Mouse (Mus musculus) erythroblast, adult 5-6 weeks (primary cell): ENCODE measurements around the gene Dpep3. TPM values are rescaled to one million over a fixed set of nuclear protein-coding genes. Genes with fewer than 3 reads are reported as not detected.
"Not testable (repeated sequence)": the region's sequence is repeated elsewhere in the genome, so short reads cannot be mapped to it uniquely, and the experiment has no call there.

Source experiments
- ATAC-seq: replicated peaks from 2 replicates; pipeline ENCODE4 v1.8.0; 2016; ENCODE audit warnings: moderate number of reproducible peaks, mild to moderate bottlenecking, moderate TSS enrichment, inconsistent platforms; ENCODE audit not compliant: poor library complexity, low FRiP score, severe bottlenecking
- total RNA-seq, 2 experiments: library from RNA; stranded (forward) in 1 of 2; stranded (reverse) in 1 of 2; fragments of 150-400 nt in 1 of 2; fragments of 200-764, 138-1000 nt in 1 of 2; gene quantifications; 2 replicates each; pipeline versions ENCODE4 v1.2.3 to v1.2.4; 2015 to 2017; ENCODE audit warnings: low replicate concordance in 2 of 2

The Dpep3 gene
- total RNA-seq, 2 experiments from 2014 or later: not detected

DNA sequence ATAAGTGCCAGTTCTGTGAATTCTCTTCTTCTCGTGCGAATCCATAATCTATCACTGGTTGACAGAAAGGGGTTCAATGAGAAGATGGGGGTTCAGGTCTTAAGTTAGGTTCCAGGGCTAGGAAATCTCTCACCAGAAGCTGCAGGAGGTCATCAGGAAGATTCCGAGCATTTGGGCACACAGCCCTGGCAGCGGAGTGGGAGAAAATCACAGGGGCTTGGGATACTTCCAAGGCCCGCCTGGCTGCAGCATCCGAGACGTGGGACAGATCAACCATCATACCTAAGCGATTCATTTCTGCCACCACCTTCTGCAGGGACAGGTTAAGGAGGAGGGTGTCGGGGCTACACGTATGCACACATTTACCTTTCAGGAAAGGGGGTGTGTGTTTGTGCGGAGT lies 9.3 kb upstream of the Dpep3 start:
- no peak for ATAC-seq

DNA sequence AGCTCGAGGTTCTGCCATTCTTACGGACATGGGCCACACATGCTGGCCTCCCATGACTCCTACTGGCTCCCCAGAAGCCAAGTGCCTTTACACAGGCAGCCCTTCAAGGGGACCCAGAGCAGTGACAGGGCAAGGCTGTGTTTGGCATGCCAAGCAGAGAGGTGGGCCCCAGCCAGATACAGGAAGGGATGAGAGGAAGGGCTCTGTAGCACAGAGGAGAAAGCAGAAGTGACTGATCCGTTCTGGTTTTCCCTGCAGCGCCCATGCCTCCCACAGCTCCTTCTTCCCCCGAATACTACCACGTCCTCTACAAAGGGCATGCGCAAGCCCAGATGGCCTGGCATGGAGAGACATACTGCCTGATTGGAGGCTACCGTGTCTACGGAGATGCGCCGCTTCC lies 4.2 kb upstream of the Dpep3 start:
- not testable (repeated sequence) for ATAC-seq

DNA sequence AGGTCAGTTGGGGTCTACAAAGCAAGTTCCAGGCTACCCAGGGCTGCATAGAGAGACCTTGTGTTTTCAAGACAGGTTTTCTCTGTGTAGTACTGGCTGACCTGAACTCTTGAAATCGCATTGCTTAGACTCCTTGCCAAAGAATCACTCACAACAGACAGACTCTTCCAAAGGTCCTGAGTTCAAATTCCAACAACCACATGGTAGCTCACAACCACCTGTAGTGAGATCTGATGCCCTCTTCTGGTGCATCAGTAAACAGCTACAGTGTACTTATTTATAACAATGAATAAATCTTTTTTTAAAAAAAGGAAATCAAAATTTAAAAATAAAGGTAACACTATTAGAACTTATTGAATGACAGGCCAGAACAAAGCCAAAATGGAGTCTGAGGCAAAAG lies 1.9 kb upstream of the Dpep3 start:
- ATAC-seq: no peak

DNA sequence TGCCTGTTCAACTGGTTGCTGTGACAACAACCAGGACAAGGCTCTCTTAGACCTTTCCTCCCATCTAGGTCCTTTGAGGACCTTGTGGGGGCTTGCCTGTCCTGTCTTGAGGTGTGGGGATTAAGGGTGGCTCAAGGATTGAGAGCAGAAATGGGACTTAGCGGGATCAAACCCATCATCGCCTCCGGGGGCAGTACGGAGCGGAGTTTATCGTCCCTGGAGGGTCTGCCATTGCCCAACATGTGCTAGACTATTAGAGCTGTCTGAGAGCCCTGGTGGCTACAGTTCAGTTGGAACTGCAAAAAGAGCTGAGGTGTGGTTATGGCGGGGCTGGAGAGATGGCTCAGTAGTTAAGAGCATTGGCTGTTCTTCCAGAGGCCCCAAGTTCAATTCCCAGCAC lies 3.9 kb downstream of the Dpep3 start:
- ATAC-seq: no peak

GRCm38 (mm10) chr8:105971019-105971720 lies 8.1 kb downstream of the Dpep3 start:
- ATAC-seq: no peak

GRCm38 (mm10) chr8:105969367-105969766 lies 9.9 kb downstream of the Dpep3 start:
- ATAC-seq: no peak

GRCm38 (mm10) chr8:105966692-105967311 lies 12.4 kb downstream of the Dpep3 start:
- ATAC-seq: peak; percentile 63

GRCm38 (mm10) chr8:105965905-105966341 lies 13.3 kb downstream of the Dpep3 start, which contains the start of gene Slc12a4:
TSS of gene Slc12a4 (minus strand) at chr8:105966097.
- ATAC-seq: peak; percentile 40

DNA sequence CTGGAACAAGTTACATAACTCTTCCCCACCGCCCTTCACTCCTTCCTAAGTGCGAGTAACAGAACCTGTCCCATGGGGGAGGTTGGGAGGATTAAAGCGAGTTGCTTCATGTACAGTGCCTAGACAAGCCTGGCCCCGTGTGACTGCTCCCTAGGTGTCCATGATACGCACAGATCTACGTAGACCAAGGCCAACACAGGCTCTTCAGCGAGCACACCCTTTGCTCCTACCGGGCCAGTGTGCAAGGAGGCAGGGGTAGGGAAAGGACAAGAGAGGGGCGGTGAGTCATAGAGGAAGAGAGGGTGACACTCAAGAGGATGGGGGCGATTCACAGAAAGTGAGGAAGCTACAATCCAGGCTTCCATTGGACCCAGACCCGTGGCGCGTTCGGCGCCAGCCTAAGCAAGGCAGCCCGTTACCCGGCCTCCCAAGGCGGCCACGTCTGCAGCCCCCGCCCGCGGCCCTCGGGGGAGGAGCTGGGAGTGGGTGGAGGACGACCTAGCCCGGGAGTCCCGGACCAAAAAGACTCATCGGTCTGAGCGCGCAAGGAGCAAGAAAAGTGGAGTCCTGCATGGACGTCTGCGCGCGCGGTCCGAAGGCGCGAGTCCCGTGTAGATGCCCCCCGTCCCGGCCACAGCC lies 13.8 kb downstream of the Dpep3 start:
- ATAC-seq: no peak

GRCm38 (mm10) chr8:105964506-105965265 lies 14.5 kb downstream of the Dpep3 start:
- 0 out of 2 replicates have a peak, but pooled peaks have one; percentile 3 for ATAC-seq

- ATAC-seq: no peak
Observed at GRCm38 (mm10) chr8:105961536-105961935, 17.7 kb downstream of the Dpep3 start.

DNA sequence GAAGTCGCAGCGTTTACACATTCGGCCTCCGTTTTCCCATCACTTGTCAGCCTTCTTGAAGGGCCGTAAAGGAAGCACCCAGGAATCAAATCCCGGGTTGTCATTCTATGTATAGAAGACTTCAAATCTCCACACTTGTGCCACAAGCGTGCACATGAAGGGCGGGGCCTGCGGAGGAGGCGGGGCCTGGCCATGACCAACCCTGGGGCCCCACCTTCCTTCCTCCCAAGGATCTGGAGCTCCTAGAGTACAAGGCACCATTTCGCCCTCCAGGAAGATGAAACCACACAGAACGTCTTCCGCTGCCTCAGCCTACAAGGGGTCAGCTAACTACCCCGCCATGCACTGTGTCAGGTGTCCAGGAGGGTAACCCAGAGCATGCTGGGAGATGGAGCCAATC lies 18.1 kb downstream of the Dpep3 start:
- ATAC-seq: peak; percentile 54

DNA sequence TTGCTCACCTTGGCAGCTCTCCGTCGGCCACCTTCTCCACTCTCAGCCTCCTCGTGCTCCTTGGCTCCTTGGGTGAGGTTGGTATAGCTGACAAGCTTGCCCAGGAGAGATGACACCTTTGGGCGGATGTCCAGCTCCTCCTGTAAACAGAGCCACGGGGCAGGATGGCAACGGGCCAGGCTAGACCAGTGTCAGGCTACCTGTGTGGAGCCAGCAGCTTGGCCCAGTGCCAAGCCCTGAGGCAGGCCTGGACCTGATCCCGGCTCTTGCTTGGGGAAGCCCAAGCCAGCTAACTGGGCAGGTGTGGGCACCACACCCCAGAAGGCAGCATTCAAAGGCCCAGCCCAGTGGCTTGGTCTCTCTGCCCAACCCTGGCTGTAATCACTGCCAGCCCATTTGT lies 19.9 kb downstream of the Dpep3 start:
- ATAC-seq: no peak

DNA sequence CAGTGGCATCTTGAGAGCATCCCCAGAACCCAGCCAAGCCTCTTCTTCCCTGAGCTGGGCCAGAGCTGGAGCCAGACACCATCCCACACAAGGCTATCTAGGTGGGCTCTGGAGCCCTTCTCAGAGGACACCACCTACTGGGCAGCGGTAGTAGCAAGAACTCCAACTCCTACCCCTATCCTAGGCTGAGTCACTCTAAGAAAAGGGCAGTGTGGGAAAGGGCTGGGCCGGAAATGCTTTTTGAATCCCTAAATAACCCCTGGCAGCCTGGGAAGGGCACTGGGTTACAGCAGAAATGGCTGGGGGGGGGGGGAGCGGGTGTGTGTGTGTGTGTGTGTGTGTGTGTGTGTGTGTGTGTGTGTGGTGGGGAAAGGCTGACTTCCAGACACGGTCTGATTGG lies 21.4 kb downstream of the Dpep3 start:
- no peak for ATAC-seq

DNA sequence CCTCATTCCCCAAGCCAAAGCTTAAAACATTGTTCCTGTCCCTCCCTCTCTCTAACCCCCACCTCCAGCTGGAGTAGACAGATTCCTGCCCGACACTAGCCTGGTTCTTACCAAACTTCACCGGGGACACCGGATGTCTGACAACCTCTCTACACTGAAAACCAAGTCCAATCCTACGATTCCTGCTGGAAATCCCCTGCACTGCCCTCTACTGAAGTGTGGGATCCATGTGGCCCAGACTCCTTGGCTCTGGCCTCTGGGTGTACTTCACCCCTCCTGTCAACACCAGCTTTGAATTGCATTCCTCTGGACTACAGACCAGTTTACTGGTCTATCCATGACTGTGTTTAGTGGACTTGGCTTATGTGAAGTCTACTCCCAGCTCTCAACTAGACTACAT lies 22.7 kb downstream of the Dpep3 start:
- ATAC-seq: no peak

GRCm38 (mm10) chr8:105951057-105951659 lies 28.1 kb downstream of the Dpep3 start:
- no peak for ATAC-seq

DNA sequence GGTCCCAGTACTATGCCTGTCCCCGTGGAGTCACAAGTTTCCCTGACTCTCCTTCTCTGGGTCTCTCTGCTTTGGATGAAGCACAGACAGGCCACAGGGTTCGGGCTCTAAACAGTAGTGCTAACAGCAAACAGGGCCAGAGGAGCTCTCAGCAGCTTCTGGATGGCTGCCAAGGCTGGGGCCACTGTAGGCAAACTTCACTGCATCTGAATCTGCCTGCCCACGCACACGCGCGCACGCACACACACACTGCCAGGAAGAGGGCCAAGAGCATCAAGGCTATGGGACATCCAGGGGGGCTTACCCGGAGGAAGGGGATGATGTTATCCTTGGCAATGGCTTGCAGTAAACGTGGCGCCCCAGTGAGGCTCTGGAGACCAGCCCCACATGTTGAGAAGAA lies 29.9 kb downstream of the Dpep3 start:
- ATAC-seq: no peak

DNA sequence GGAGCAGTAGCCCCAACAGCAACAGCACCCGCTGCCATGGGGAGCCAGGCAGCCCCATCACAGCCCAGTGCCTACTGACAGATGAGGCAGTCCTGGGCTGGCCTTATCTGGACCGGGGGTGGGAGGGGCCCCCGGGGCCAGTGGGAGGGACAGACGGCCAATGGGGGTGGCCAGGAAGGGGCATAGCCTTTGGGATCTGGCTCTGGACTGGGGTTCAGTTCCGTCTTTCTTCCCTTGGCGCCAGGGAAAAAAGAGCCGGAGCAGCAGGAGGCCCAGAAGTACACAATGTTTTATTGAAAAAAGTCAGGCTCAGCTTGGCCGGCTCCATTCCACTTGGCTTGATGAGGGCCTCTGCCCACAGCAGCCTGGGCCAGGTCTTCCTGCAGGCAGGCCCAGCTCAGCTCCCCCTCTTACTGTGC lies 35.9 kb downstream of the Dpep3 start, which contains the start of gene Lcat:
Lcat (minus strand) TSS at position 62 of the 419 bp plus-strand sequence.
- ATAC-seq: no peak

DNA sequence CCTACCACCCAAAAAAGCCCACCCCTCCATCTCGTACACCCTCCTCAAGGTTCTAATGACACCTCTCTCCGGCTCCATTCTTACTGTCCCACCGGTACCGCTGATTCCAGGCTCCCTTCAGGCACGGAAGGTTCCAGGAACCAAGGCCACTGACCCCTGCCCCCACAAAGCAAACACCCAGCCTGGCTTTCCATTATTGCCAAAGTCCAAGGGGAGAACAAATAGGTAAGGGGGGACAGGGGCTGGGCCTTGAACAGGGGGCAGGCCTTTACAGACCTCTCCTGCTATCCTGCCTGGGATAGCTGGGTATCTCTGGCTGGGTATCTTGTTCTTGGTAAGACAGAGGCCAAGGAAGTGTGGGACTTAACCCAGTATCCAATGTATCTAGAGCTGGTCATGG lies 36.7 kb downstream of the Dpep3 start:
- ATAC-seq: no peak

DNA sequence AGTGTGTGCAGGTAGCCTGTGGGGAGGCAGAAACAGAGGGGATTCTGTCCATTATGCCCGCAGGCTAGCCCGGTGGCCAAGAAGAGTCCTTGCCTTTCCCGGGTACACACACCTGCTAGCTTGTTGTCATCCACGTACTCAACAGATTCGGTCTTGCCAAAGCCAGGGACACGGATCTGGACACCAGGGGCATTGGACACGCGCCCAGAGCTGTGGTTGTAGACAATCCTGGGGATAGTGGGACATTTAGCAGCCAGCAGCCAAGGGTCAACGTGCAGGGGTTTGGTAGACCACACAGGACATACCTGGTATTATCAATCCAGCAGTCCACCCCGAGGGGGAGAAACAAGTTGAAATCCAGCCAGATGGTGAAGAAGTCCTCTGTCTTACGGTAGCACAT lies 37.2 kb downstream of the Dpep3 start:
- no peak for ATAC-seq
